Mouse (Mus musculus): ENCODE measurements around the gene Tmem239. TPM values are rescaled to one million over a fixed set of nuclear protein-coding genes. Genes with fewer than 3 reads are reported as not detected.

Gene Tmem239
- polyA plus RNA-seq, 1 experiment from 2014 or later = not detected

- Histone ChIP-seq H3K27me3 (ENCODE audit: control insufficient read depth, insufficient read depth, low read depth, low read length) (no peaks in the 10 kb centered on the region), H3K4me2 (ENCODE audit: low read length) (no peak overlapping the region), H3K9ac (ENCODE audit: low read depth, low read length) (no peak overlapping the region), H3K4me3 (ENCODE audit: low read depth, low read length) (no peak overlapping the region), H3K27ac (ENCODE audit: low read length) (no peak overlapping the region), H3K36me3 (ENCODE audit: control insufficient read depth, insufficient read depth, low read length) (no peaks in the 10 kb centered on the region), H3K9me3 (replicated peaks; ENCODE audit: control insufficient read depth, low read length, poor library complexity, severe bottlenecking) (no peaks in the 10 kb centered on the region), H3K4me1 (ENCODE audit: control insufficient read depth, insufficient read depth, low read length) (no peaks in the 10 kb centered on the region)
- ATAC-seq = peak; percentile 73; the same call in 1 of the 2 replicates
- 58% methylated on average over 6 of the region's 6 CpGs for WGBS
These were observed 22.4 kb upstream of the Tmem239 start for GRCm38 (mm10) chr2:130383895-130384294.

GRCm38 (mm10) chr2:130386212-130386611, 20.1 kb upstream of the Tmem239 start:
- no peaks in the 10 kb centered on the region for H3K9me3 ChIP-seq (replicated peaks; ENCODE audit: control insufficient read depth, low read length, poor library complexity, severe bottlenecking)
- no peak overlapping the region for H3K27ac ChIP-seq (ENCODE audit: low read length)
- H3K27me3 ChIP-seq (ENCODE audit: control insufficient read depth, insufficient read depth, low read depth, low read length) = no peaks in the 10 kb centered on the region
- H3K4me2 ChIP-seq (ENCODE audit: low read length) = no peak overlapping the region
- no peak overlapping the region for H3K9ac ChIP-seq (ENCODE audit: low read depth, low read length)
- no peak for ATAC-seq
- H3K36me3 ChIP-seq (ENCODE audit: control insufficient read depth, insufficient read depth, low read length) = no peaks in the 10 kb centered on the region; the same call in 1 of the 2 replicates
- H3K4me3 ChIP-seq (ENCODE audit: low read depth, low read length) = no peak overlapping the region
- no peaks in the 10 kb centered on the region for H3K4me1 ChIP-seq (ENCODE audit: control insufficient read depth, insufficient read depth, low read length)
- WGBS = 74% methylated on average over 1 of the region's 1 CpGs

DNA sequence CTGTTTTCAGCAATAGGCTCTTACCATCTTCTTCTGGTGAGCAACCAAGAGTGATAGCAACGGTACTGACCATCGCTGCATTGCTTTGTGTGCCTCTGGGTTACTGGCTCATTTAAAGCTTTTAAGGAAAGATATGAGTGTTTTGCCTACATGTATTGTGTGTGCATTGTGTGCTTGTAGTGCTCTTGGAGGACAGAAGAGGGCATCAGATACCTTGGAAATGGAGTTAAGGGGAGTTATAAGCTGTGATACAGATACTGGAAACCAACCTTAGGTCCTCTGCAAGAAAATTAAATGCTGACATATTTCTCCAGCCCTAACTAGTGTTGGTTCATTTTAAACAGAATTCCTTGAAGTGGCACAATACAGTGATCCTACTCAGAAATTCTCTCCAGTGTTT, 17.5 kb upstream of the Tmem239 start:
- 84% methylated on average over 2 of the region's 2 CpGs for WGBS
- Histone ChIP-seq H3K4me1 (ENCODE audit: control insufficient read depth, insufficient read depth, low read length) (no peaks in the 10 kb centered on the region), H3K36me3 (ENCODE audit: control insufficient read depth, insufficient read depth, low read length) (peaks cover 4% of the 10 kb centered on the region; the same call in 1 of the 2 replicates), H3K4me2 (ENCODE audit: low read length) (no peak overlapping the region), H3K9me3 (replicated peaks; ENCODE audit: control insufficient read depth, low read length, poor library complexity, severe bottlenecking) (no peaks in the 10 kb centered on the region), H3K27me3 (ENCODE audit: control insufficient read depth, insufficient read depth, low read depth, low read length) (no peaks in the 10 kb centered on the region), H3K4me3 (ENCODE audit: low read depth, low read length) (no peak overlapping the region), H3K27ac (ENCODE audit: low read length) (no peak overlapping the region), H3K9ac (ENCODE audit: low read depth, low read length) (no peak overlapping the region)
- no peak for ATAC-seq

DNA sequence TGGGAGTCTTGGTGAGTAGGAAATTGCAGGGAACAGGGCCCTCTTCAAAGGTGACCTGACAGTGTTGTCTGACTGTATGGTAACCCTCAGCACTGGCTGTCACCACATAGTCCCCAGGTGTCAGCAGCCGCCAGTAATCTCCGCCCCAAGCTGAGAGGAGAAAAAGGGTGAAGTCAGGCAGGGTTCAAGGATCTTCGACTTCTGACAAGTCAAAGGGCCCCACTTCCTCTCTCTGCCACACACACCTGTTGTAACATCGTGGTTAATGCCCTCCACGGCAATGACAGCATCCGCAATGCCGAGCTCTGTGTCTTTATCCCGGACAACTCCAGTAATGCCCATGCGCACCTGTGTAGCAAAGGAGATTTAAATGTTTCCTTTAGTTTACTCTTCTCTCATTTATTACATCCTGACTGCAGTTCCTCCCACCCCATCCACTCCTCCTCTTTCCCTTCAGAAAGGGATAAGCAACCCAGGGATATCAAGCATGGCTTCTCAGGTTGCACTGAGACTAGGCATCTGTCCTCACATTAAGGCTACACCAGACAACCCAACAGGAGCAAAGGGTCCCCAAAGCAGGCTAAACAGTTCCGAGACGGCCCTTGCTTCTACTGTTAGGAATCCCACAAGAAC, 15.2 kb upstream of the Tmem239 start:
- WGBS = 88% methylated on average over 11 of the region's 11 CpGs
- no peak overlapping the region for H3K27ac ChIP-seq (ENCODE audit: low read length)
- H3K4me1 ChIP-seq (ENCODE audit: control insufficient read depth, insufficient read depth, low read length) = no peaks in the 10 kb centered on the region
- no peak overlapping the region for H3K4me2 ChIP-seq (ENCODE audit: low read length)
- H3K27me3 ChIP-seq (ENCODE audit: control insufficient read depth, insufficient read depth, low read depth, low read length) = no peaks in the 10 kb centered on the region
- H3K9ac ChIP-seq (ENCODE audit: low read depth, low read length) = no peak overlapping the region
- no peak overlapping the region for H3K4me3 ChIP-seq (ENCODE audit: low read depth, low read length)
- no peaks in the 10 kb centered on the region for H3K9me3 ChIP-seq (replicated peaks; ENCODE audit: control insufficient read depth, low read length, poor library complexity, severe bottlenecking)
- peaks cover 5% of the 10 kb centered on the region; the same call in 1 of the 2 replicates for H3K36me3 ChIP-seq (ENCODE audit: control insufficient read depth, insufficient read depth, low read length)
- ATAC-seq = no peak

DNA sequence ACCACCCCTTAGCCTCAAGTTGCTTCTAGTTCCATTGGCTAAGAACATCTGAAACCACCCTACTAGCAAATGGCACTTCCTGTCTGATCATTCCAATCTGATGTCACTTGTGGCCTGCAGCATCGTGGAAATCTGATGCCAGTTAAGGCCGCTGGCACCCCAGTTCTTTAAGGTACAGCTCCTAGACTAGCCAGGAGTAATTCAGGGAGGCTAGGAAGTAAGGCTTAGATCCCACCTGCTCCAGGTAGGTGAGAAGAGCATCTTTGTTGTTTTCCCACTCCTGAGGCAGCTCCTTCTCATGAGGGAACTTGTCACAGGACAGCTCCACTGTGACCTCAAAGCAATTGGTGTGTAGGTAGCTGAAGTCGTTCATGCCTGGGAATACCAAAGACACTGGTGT, 13.4 kb upstream of the Tmem239 start:
- peaks cover 10% of the 10 kb centered on the region for H3K4me1 ChIP-seq (ENCODE audit: control insufficient read depth, insufficient read depth, low read length)
- no peak overlapping the region for H3K9ac ChIP-seq (ENCODE audit: low read depth, low read length)
- peaks cover 5% of the 10 kb centered on the region; the same call in 1 of the 2 replicates for H3K36me3 ChIP-seq (ENCODE audit: control insufficient read depth, insufficient read depth, low read length)
- no peak overlapping the region for H3K4me3 ChIP-seq (ENCODE audit: low read depth, low read length)
- no peaks in the 10 kb centered on the region for H3K9me3 ChIP-seq (replicated peaks; ENCODE audit: control insufficient read depth, low read length, poor library complexity, severe bottlenecking)
- no peak for ATAC-seq
- H3K4me2 ChIP-seq (ENCODE audit: low read length) = no peak overlapping the region
- H3K27me3 ChIP-seq (ENCODE audit: control insufficient read depth, insufficient read depth, low read depth, low read length) = no peaks in the 10 kb centered on the region
- H3K27ac ChIP-seq (ENCODE audit: low read length) = no peak overlapping the region
- 96% methylated on average over 3 of the region's 3 CpGs for WGBS

- peaks cover 10% of the 10 kb centered on the region for H3K4me1 ChIP-seq (ENCODE audit: control insufficient read depth, insufficient read depth, low read length)
- no peak overlapping the region for H3K27ac ChIP-seq (ENCODE audit: low read length)
- no peak for ATAC-seq
- H3K27me3 ChIP-seq (ENCODE audit: control insufficient read depth, insufficient read depth, low read depth, low read length) = peaks cover 8% of the 10 kb centered on the region
- no peak overlapping the region for H3K9ac ChIP-seq (ENCODE audit: low read depth, low read length)
- H3K4me3 ChIP-seq (ENCODE audit: low read depth, low read length) = no peak overlapping the region
- no peaks in the 10 kb centered on the region for H3K9me3 ChIP-seq (replicated peaks; ENCODE audit: control insufficient read depth, low read length, poor library complexity, severe bottlenecking)
- 90% methylated on average over 11 of the region's 11 CpGs for WGBS
- no peak overlapping the region for H3K4me2 ChIP-seq (ENCODE audit: low read length)
- H3K36me3 ChIP-seq (ENCODE audit: control insufficient read depth, insufficient read depth, low read length) = peaks cover 5% of the 10 kb centered on the region; the same call in 1 of the 2 replicates
These were observed 10.6 kb upstream of the Tmem239 start for GRCm38 (mm10) chr2:130395696-130396095.

DNA sequence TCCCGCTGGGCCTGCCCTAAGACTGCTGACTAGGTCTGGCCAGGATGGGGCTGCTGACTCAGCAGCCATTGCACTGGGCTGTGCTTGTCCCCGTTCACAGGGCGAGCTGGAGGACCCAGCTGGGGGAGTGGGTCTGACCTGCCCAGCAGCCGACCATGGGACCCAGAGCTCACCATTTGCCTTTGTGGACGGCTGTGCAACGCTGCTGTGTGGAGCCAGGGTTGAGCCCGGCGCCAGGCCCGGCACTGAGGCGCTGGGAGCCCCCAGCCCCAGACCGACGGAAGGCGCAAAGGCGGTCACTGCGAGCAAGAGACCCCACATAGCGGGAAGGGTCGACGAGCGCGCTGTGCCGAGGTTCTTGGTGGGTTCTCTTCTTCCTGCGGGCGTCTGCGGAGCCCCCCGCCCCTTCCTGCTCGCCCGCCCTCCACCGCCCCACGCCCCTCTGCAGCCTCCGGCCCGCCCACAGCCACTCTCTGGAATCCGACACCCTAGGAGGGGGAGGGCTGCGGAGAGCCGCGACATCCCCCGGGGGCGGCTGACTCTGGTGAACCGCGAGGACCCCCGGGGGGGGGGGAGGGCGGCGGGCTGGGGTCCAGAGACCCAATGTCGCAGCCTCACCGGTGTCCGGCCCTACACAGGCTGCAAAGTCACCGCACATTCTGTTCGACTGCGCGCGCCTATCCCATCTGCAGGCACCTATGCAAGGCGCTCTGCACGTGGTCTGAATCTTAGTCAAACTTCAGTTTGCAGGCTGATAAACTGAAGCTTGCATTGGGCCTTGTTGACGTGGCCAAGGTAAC, 8.9 kb upstream of the Tmem239 start, which contains the start of gene Cpxm1:
TSS of gene Cpxm1 (minus strand) at position 389 of the 800 bp plus-strand sequence.
- H3K4me1 ChIP-seq (ENCODE audit: control insufficient read depth, insufficient read depth, low read length) = peaks cover 10% of the 10 kb centered on the region
- WGBS = 1% methylated on average over 37 of the region's 53 CpGs
- peak within 1 kb of the TSS; percentile 97 for H3K4me2 ChIP-seq (ENCODE audit: low read length)
- H3K9me3 ChIP-seq (replicated peaks; ENCODE audit: control insufficient read depth, low read length, poor library complexity, severe bottlenecking) = no peaks in the 10 kb centered on the region
- H3K9ac ChIP-seq (ENCODE audit: low read depth, low read length) = peak within 1 kb of the TSS; percentile 69
- peaks cover 8% of the 10 kb centered on the region for H3K27me3 ChIP-seq (ENCODE audit: control insufficient read depth, insufficient read depth, low read depth, low read length)
- H3K27ac ChIP-seq (ENCODE audit: low read length) = no peak within 1 kb of the TSS
- peak; percentile 77 for ATAC-seq
- H3K4me3 ChIP-seq (ENCODE audit: low read depth, low read length) = peak within 1 kb of the TSS; percentile 54
- 0 out of 2 replicates have a peak, but pooled peaks cover 4% of the 10 kb centered on the region for H3K36me3 ChIP-seq (ENCODE audit: control insufficient read depth, insufficient read depth, low read length)

- Histone ChIP-seq H3K36me3 (ENCODE audit: control insufficient read depth, insufficient read depth, low read length) (0 out of 2 replicates have a peak, but pooled peaks cover 2% of the 10 kb centered on the region), H3K27me3 (ENCODE audit: control insufficient read depth, insufficient read depth, low read depth, low read length) (peaks cover 8% of the 10 kb centered on the region), H3K27ac (ENCODE audit: low read length) (no peak overlapping the region), H3K4me3 (ENCODE audit: low read depth, low read length) (peak overlapping the region; percentile 54), H3K9me3 (replicated peaks; ENCODE audit: control insufficient read depth, low read length, poor library complexity, severe bottlenecking) (no peaks in the 10 kb centered on the region), H3K4me1 (ENCODE audit: control insufficient read depth, insufficient read depth, low read length) (peaks cover 10% of the 10 kb centered on the region), H3K4me2 (ENCODE audit: low read length) (peak overlapping the region; percentile 97), H3K9ac (ENCODE audit: low read depth, low read length) (no peak overlapping the region)
- ATAC-seq = no peak
- WGBS = 15% methylated on average over 14 of the region's 14 CpGs
These were observed 8.2 kb upstream of the Tmem239 start for GRCm38 (mm10) chr2:130398091-130398490.

GRCm38 (mm10) chr2:130400046-130400445, 6.2 kb upstream of the Tmem239 start:
- peaks cover 10% of the 10 kb centered on the region for H3K4me1 ChIP-seq (ENCODE audit: control insufficient read depth, insufficient read depth, low read length)
- H3K4me2 ChIP-seq (ENCODE audit: low read length) = no peak overlapping the region
- H3K4me3 ChIP-seq (ENCODE audit: low read depth, low read length) = no peak overlapping the region
- H3K9me3 ChIP-seq (replicated peaks; ENCODE audit: control insufficient read depth, low read length, poor library complexity, severe bottlenecking) = no peaks in the 10 kb centered on the region
- H3K27me3 ChIP-seq (ENCODE audit: control insufficient read depth, insufficient read depth, low read depth, low read length) = peaks cover 8% of the 10 kb centered on the region
- no peak overlapping the region for H3K27ac ChIP-seq (ENCODE audit: low read length)
- no peak overlapping the region for H3K9ac ChIP-seq (ENCODE audit: low read depth, low read length)
- ATAC-seq = no peak
- WGBS = 96% methylated on average over 1 of the region's 1 CpGs
- H3K36me3 ChIP-seq (ENCODE audit: control insufficient read depth, insufficient read depth, low read length) = no peaks in the 10 kb centered on the region

Measured in midbrain, embryonic 16.5 days (tissue).